Mouse (Mus musculus) natural killer cell, adult 2 months (primary cell): ENCODE data around the gene Pycr1.

ENCODE experiments used
- DNase-seq, 2 experiments: peaks; one replicate each; pipeline ENCODE4 v3.0.0; 2022; ENCODE audit warnings: low spot score in 2 of 2

The Pycr1 gene

GRCm38 (mm10) chr11:120658876-120659410 lies 15.4 kb upstream of the Pycr1 start:
- DNase-seq = peak; percentile 50 to 74

DNA sequence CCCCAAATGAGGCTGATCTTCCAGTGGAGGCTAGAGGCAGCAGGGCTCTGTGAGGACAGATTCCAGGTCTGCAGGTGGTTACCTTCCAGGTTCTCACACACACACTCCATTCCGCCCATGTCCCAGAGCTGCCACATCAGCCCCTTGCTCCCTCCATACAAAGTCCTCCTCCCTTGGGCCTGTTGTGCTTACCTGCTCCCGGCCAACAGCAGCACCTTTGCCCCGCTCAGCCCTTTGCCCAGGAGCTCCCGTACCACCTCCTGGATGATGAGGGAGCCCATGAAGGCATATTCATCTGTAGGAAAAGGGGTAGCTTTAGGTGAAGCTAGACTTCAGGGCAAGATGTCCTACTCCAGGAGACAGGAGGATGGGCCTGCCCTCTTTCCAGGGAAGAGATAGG lies 13.7 kb upstream of the Pycr1 start:
- no peak for DNase-seq

DNA sequence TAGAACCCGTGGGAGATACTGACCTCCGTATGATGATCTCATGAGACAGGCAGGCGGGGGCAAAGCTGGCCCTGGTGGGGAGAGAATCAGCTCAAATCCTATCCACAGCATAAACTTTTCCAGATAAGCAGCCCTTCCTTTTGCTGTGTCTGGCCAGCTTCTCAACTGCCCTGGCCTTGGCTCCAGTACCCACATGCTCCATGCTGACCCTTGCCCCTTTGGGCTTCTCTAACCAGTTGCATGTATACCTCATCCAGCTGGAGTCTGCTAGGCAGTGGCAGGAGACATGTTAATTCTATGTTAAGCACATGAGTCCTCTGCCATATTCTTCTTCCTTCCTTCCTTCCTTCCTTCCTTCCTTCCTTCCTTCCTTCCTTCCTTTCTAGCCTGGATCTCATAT lies 11.2 kb upstream of the Pycr1 start:
- no peak for DNase-seq

DNA sequence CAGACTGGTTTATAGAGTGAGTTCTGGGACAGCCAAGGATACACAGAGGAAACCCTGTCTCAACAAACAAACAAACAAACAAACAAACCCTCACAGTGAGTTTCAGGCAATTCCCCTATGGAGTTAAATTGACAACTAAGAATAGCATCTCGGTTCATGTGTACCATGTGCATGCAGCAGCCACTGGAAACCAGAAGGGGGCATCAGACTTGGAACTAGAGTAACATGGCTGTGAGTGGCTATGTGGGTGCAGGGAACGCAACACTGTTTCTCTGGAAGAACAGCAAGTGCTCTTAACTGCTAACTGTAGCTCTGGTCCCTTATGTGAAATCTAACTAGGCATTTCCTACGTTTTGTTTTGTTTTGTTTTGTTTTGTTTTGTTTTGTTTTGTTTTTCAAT lies 8.3 kb upstream of the Pycr1 start:
- no peak for DNase-seq

GRCm38 (mm10) chr11:120648001-120648476 lies 4.5 kb upstream of the Pycr1 start, which contains the start of gene Myadml2:
Gene Myadml2 (minus strand): TSS chr11:120648158.
- DNase-seq = no peak

DNA sequence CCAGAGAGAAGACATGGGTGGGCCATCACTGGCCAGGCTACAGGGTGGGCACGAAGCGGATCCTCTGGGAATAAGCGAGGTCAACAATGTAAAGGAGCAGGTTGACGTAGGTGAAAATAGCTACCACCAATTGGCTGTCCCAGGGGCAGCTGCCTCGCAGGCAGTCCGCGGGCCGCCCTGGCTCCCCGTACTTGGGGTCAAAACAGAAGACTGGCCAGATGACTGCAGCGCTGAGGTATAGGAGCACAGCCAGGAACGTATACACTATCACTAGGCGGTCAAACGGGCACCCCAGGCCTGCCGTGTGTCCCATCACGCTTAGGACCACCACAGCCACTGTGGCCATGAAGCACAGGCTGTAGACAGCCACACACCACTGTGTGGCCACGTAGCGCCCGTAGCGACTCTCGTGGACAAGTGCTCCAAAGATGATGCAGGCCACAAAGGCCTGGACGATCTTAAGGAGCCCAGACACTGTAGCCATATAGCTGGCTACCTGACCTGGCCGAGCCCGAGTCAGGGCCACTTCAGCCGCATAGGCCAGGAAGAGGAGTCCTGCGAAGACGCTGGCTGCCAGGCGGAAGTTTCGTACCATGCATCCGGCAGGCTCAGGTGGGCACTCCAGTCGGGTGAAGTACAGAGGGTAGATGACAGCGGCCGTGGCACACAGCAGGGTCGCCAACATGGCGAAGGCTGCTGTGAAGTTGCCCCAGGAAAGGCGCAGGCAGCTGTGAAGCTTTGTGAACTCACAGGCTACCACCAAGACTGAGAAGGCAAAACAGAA lies 3.7 kb upstream of the Pycr1 start:
- no peak for DNase-seq

- no peak for DNase-seq
Observed at GRCm38 (mm10) chr11:120642939-120643600, 499 bp downstream of the Pycr1 start.

DNA sequence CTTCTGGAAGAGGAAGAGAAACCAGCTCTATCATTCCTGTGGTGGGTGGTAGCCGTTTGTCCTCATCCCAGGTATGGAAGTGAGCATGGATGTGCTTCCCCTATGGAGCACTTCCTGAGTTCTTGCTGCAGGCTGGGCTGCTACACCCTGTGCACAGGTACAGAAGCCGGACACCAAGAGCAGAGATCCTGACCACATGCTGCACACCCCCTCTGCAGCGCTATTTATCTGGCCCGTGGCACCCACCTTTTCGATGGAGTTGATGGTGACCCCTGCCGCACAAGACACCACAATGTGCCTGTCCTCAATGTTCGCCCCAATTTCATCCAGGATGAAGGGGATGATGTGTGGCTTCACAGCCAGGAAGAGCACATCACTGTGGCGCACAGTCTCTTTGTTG lies 1.7 kb downstream of the Pycr1 start:
- no peak for DNase-seq

DNA sequence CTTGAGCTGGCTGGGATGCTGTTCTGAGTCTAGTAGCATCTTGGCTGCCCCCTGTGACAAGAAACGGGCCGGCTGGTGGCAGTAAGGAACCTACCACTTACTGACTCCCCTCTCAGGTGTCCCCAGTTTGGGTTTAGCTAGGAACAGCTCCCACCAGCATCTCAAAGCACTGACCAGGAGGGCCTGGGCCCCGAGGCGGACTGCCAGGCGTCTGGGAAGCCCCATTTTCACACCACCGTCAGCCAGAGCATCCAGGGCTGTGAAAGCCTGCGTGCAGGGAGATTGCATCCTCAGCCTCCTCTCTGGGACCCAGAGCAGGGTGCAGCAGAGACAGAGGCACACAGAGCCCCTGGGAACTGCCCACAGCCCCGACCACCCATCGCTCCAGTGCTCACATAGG lies 2.3 kb downstream of the Pycr1 start:
- no peak for DNase-seq

GRCm38 (mm10) chr11:120634810-120635209 lies 8.8 kb downstream of the Pycr1 start:
- DNase-seq = no peak

DNA sequence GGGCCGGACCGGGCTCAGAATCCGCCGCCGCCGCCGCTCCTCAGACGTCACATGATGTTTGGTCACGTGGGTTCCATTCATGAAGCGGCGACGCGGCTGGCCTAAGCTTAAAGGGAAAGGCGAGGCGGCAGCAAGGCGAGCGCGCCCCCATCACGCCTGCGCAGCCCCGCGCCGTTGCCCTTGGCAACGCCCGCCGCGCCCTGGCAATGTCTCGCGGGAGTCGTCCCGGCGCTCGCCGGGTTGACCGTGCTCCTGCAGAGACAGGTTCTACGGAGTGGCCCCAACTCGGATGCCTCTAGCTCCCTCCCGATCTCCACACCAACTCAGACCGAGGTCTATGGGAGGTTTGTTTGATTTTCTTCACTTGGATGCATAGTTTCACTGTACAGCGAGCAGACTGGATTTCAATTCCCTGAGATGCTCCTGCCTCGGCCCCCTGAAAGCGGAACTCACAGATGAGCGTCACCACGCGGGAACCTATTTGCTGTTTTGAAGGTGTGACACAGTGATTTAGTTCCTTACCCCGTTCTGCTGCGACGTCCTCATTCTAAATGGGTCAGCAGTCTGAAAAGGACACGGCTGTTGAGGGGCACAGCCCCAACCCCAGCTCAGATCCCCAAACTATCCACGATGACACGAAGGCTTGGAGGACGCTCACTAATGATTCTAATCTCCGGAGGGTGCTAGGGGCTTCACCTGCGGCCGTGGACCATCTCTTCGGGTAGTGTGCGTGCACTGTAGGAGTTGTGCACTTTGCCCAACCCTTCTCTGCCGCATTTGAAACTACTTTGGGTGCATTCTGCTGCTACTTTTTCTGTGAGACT lies 9.8 kb downstream of the Pycr1 start, which contains the start of gene Mafg:
Mafg (minus strand) TSS at position 81 of the 824 bp plus-strand sequence.
- peak; percentile 85 to 88 for DNase-seq

DNA sequence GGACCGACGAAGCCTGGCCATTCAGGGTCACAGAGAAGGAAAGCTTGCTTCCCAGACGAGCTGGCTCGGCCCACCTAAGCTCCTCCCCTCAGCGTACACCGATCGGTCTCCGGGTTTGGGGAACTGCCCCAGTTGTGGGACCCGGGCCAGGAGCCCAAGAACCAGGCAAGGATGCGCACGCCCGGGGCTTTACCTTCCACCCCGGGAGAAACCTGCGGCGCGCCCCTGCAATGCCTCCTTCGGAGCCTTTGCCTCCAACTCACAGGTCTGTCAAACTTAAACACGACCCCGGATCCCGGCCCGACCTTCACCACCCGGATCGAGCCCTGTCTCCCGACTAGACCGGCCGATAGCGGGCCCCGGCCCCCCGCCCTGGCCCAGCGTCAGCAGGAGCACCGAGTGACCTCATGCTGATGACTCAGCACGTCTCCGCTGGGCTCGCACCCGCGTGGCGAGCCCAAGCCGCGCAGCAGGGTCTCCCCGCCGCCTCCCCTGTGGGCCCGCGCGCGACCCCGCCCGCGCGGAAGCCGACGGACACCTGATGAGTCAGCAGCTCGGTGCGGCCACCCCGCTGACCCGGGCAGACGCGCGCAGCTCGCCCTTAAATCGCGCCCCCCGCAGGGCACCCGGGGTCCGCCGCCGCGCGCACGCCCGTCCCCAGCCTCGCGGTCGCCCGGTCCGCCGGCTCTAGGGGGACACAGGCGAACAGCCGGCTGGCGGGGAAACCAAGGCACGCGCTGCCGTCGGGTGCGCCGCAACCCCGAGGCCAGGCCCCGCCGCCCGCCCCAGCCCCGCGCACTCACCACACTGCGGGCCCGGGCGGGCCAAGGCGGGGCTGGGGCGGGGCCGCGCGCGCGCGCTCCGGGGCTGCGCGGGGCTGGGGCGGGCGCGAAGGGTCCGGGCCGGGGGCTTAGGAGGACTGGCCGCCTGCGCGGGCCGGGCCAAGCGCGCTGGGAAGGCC lies 10.7 kb downstream of the Pycr1 start:
- DNase-seq = peak; percentile 66 to 67

DNA sequence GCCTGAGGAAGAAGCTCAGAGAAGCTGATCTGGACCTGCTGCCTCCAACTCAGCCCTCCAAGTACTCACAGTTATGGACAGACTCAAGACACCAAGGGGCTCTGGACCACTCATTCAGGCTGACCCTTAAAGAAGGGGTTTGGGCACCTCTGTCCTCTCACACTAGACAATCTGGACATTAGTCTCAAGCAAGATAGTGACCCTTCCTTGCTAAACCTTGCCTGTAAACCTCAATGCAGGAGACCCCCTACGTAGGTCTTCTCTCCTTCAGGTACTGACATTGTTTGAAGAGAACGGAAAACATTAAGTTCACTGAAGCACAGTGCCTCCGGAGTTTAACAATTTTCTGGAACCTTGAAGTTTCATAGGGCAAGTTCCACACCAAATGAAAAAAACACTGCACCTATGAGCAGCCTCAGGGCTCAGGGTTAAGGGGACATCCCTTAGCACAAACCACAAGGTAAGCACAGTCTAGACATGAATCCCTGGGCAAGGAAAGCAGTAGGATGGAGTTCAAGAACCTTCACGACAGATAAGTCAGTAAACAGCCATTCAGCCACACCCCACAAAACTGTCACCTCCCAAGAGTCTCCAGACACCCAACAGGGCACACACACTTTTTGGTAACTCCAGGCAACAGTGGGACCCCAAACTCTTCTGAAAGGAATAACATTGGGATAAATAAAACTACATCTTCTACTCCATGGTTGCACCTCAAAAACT lies 11.7 kb downstream of the Pycr1 start:
- DNase-seq = no peak

DNA sequence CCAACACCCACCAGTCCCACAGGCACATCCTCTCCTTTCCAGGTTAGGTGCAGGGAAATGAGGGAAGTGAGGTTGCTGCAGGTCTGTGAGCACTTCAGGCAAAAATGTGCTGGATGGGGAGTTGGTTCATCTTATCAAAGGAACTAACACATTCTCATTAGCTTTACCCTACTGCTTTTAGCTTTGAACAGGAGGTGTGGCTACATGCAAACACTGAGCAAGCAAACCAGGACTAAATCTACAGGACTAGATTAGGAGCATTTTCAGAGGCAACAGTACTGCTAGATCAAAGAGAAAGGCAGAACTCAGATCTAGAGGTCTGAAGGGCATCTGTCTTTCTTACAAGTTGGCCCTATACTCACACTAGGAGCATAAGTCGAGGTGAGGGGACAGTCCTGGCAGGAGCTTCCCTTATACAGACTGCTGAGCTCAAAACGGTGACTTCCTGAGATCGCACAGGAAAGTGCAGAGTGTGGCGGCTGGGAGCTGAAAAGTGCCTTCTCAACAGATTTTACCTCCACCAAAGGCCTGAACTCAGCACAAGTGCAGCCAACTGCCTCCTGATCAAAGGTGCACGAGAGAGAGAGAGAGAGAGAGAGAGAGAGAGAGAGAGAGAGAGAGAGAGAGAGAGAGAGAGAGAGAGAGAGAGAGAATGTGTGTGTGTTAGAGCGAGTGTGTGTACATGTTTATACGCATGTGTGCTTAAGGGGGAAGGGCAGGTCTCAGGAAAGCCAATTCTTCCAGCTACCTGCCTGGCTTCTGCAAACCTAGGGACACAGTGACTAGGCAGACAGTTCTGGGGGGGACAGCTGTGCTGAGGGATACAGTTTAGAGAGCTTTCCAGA lies 12.5 kb downstream of the Pycr1 start:
- DNase-seq = no peak

DNA sequence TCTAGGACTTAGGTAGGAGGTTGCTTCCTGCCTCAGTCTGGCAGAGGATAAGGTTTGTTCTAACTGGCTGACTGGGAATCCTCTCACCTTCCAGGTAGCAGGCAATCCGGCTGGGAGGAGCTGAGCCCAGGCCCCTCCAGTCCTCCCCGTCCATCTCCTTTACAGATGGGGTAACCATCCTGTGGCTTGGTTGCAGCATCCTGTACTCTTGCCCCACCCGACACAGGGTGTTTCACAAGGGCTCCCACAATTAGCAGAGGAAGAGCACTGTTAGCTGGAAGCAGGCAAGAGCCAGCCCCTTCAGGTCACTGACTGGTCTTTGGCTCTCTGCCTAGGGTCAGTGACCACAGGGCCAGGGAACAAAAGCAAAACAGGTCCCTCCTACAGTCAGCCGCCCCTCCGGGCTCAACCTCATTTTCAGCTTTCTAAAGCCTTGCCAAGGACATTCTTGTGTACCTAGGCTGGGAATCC lies 13.1 kb downstream of the Pycr1 start:
- DNase-seq = peak in 1 of 2 experiments; percentile 37

- DNase-seq = no peak
Observed at GRCm38 (mm10) chr11:120629911-120630310, 13.7 kb downstream of the Pycr1 start.

DNA sequence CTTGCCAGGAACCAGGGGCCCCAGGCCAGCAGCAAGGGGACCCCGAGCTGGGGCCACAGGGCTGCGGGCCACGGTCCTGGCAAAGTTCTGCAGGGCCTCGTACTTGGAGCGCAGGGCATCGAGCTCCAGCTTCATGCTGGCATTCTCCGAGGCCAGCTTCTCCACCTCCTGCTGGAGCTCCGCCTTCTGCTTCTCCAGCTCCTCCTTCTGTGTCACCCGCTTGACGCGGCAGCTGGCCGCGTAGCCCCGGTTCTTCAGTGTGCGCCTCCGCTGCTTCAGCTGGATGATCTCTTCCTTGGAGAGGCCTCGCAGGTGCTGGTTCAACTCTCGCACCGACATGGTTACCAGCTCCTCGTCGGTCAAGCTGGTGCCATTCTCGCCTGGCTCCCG lies 14.2 kb downstream of the Pycr1 start:
- DNase-seq = peak; percentile 53 to 55

DNA sequence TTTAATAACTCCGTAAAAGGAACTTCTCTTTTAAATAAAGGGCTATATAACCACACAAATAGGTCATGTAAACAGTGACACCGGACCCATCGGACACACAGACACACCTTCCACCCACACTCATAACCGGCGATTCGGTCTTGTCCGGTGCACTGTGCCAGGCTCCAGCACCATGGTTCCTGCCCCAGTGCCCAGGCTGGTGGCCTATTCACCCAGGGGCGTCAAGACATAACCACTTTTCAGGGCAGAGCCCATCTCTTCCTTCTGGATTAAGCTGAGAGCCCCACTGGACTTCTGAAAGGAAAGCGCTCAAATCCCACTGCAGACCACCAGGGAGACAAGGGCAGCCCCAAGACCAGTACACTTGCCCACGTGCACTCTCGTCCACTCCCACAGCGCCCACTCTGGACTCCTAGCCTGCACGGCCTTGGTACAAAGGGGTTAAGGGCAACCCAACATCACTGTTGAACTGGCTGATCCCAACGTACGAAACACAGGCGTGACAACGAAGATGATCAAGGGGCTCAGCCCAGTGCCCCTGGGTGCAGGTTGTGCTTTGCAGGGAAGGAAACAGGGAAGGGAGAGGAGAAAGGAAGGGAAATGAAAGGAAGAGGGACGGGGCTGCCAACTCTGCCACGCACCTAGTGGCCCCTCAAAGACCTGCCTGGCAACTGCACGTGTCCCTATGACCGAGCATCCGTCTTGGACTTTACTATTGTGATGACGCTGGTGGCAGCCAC lies 14.8 kb downstream of the Pycr1 start:
- DNase-seq = no peak
